Comparison of ENCODE assay signal across 25 mouse cellular contexts in genomic region chr6:93305176-93305575, GRCm38 (mm10).
A peak's percentile ranks its signal among the peaks of the same experiment; 100 is the strongest.
DNase-seq lines count a peak whose midpoint lies in the region; TF ChIP-seq lines count a peak whose summit lies in the region.
"Had no signal": no experiment of that assay in that cellular context is flagged by ENCODE, and none has a peak within 500 bp of the region (broad histone marks: within the 10 kb centered on the region; RNA-seq: fewer than 3 reads in every experiment).

No protein-coding gene starts in this region.

- H3K4me1 ChIP-seq in kidney, adult 2 months (ENCODE audit: control insufficient read depth, insufficient read depth, low read length): no peaks in the 10 kb centered on the region
- no peaks in the 10 kb centered on the region for H3K4me1 ChIP-seq in brown adipose tissue, adult 24 weeks (ENCODE audit: control insufficient read depth, insufficient read depth, insufficient read length, low read length)
- H3K4me1 ChIP-seq: embryonic facial prominence, embryonic 10.5 days; forebrain, embryonic 12.5 days; forebrain, embryonic 15.5 days; hindbrain, embryonic 12.5 days; hindbrain, embryonic 15.5 days had no signal

- no peak overlapping the region for H3K4me3 ChIP-seq in kidney, adult 2 months (ENCODE audit: insufficient read depth, low read depth, low read length)
- H3K4me3 ChIP-seq in brown adipose tissue, adult 24 weeks (ENCODE audit: insufficient read depth, low read depth, low read length): no peak overlapping the region
- H3K4me3 ChIP-seq: embryonic facial prominence, embryonic 10.5 days; embryonic facial prominence, embryonic 13.5 days; erythroblast, embryonic 14.5 days; forebrain, embryonic 12.5 days; forebrain, embryonic 15.5 days; hindbrain, embryonic 12.5 days; hindbrain, embryonic 15.5 days had no signal

- TF ChIP-seq POLR2A in kidney, adult 2 months (IDR thresholded peaks at IDR 0.05; ENCODE audit: low read depth, low read length): no peak

- H3K27me3 ChIP-seq in kidney, adult 2 months (replicated peaks; ENCODE audit: control insufficient read depth, insufficient read depth, low read length): no peaks in the 10 kb centered on the region
- H3K27me3 ChIP-seq: CH12.LX; embryonic facial prominence, embryonic 13.5 days; forebrain, embryonic 12.5 days; forebrain, embryonic 15.5 days; hindbrain, embryonic 12.5 days; hindbrain, embryonic 15.5 days; Patski had no signal

- no peak for TF ChIP-seq CTCF in kidney, adult 2 months (conservative IDR thresholded peaks at IDR 0.05; ENCODE audit: insufficient read depth, insufficient read length, low read depth, low read length)

- no peak overlapping the region for H3K27ac ChIP-seq in kidney, adult 2 months (ENCODE audit: insufficient read depth, low read depth, low read length)
- H3K27ac ChIP-seq in brown adipose tissue, adult 24 weeks (replicated peaks; ENCODE audit: low read depth, low read length): 0 out of 2 replicates have a peak overlapping the region, but pooled peaks have one; percentile 24
- H3K27ac ChIP-seq: embryonic facial prominence, embryonic 10.5 days; embryonic facial prominence, embryonic 13.5 days; forebrain, embryonic 12.5 days; forebrain, embryonic 15.5 days; hindbrain, embryonic 12.5 days; hindbrain, embryonic 15.5 days had no signal

- no peaks in the 10 kb centered on the region for H3K36me3 ChIP-seq in kidney, adult 2 months (ENCODE audit: control insufficient read depth, insufficient read depth, low read length)
- H3K36me3 ChIP-seq: embryonic facial prominence, embryonic 10.5 days; embryonic facial prominence, embryonic 13.5 days; forebrain, embryonic 12.5 days; forebrain, embryonic 15.5 days; hindbrain, embryonic 12.5 days; hindbrain, embryonic 15.5 days had no signal

- WGBS in kidney, adult 2 months: 67% methylated on average over 2 of the region's 2 CpGs

- DNase-seq in kidney, adult 2 months: peak; percentile 3
- no peak for DNase-seq in kidney, adult 18-20 months
- DNase-seq in ES-CJ7 (ENCODE audit: low read depth, low spot score) (peak; percentile 67), R1 (ENCODE audit: low read depth, low spot score) (peak; percentile 55)
- no peak for DNase-seq in thymus, postnatal 25 days
- no peak for DNase-seq in cerebellum, adult 9-10 months
- DNase-seq: adrenal gland, postnatal 10 days; adrenal gland, postnatal 36 days; B cell, adult 2 months; cerebellum, adult 11 months; cerebellum, adult 2 months; cerebellum, postnatal 10 days; cerebellum, postnatal 36 days; embryo, embryonic 11 days; gastrocnemius, postnatal 25 days had no signal

Comparison
In these comparisons a context has a peak if more than half of its experiments do, and no peak if none do; other contexts are left out.
1. DNase-seq: peak in kidney, adult 2 months (single experiment), ES-CJ7 (single experiment) and R1 (single experiment); none in kidney, adult 18-20 months (single experiment), thymus, postnatal 25 days (single experiment) and cerebellum, adult 9-10 months (single experiment).